Mouse (Mus musculus): Measurements from ENCODE around the gene Kdelc2. TPM values are rescaled to one million over a fixed set of nuclear protein-coding genes. Genes with fewer than 3 reads are reported as not detected.

Kdelc2 gene
- total and polyA plus RNA-seq, 3 experiments = 8.4 to 11.5 (median 11.2) TPM

Small RNAs within 50 kb of the gene (microRNA-seq; reads per million reads assigned to microRNA genes)
- gene Mir130c = 0 reads per million in 2 experiments

Other genes starting within 250 kb of the Kdelc2 start
- gene Ddx10, start 136.0 kb upstream of the Kdelc2 start, total RNA-seq (2021) = 10 to 100 TPM; 17.5 to 19.7 TPM
- 0.16 and 0.18 TPM in 2 replicates for gene Ddx10, start 136.0 kb upstream of the Kdelc2 start, polyA plus RNA-seq (2012; rRNA removed)
- gene Exph5, start 82.4 kb upstream of the Kdelc2 start, total RNA-seq (2021) = under 1 TPM; 0.12 to 0.17 TPM
- gene Exph5, start 82.4 kb upstream of the Kdelc2 start, polyA plus RNA-seq (2012; rRNA removed) = not detected in 2 replicates
- gene 4930550C14Rik, start 18.3 kb downstream of the Kdelc2 start, total RNA-seq (2021) = 1 to 10 TPM; 1.2 to 2.3 TPM
- gene 4930550C14Rik, start 18.3 kb downstream of the Kdelc2 start, polyA plus RNA-seq (2012; rRNA removed) = 0.09 TPM in 1 of 2 replicates, not detected in the other
- 10 to 100 TPM; 11.4 to 13.7 TPM for gene Atm, start 152.7 kb downstream of the Kdelc2 start, total RNA-seq (2021)
- gene Atm, start 152.7 kb downstream of the Kdelc2 start, polyA plus RNA-seq (2012; rRNA removed) = 0.27 and 0.35 TPM in 2 replicates
- gene Npat, start 153.0 kb downstream of the Kdelc2 start, total RNA-seq (2021) = 10 to 100 TPM; 11.6 to 13.0 TPM
- 0.72 and 0.97 TPM in 2 replicates for gene Npat, start 153.0 kb downstream of the Kdelc2 start, polyA plus RNA-seq (2012; rRNA removed)
- 100 to 1,000 TPM; 155 to 163 TPM for gene Acat1, start 226.4 kb downstream of the Kdelc2 start, total RNA-seq (2021)
- 23.2 and 30.6 TPM in 2 replicates for gene Acat1, start 226.4 kb downstream of the Kdelc2 start, polyA plus RNA-seq (2012; rRNA removed)

Measured in adrenal gland, adult 2 months (tissue).